Mouse (Mus musculus) forebrain, embryonic 15.5 days (tissue): ENCODE results near the gene Il1rapl1. TPM values are rescaled to one million over a fixed set of nuclear protein-coding genes. Genes with fewer than 3 reads are reported as not detected.

Source experiments
- ATAC-seq: fragments of 200-750 bp; cut with Nextera tagmentation; replicated peaks from 2 replicates; pipeline ENCODE4 v1.8.0; 2017; ENCODE audit warnings: mild to moderate bottlenecking, moderate TSS enrichment, moderate library complexity
- H3K27ac ChIP-seq: fragments of 300-500 bp; sonication (generic); replicated peaks from 2 replicates; pipeline ENCODE4 v1.5.1; 2015; ENCODE audit warnings: mild to moderate bottlenecking, inconsistent platforms
- H3K27me3 ChIP-seq: fragments of 300-500 bp; sonication (generic); 2 replicates; pipeline ENCODE4 v1.6.1; 2015; ENCODE audit warnings: inconsistent platforms
- H3K36me3 ChIP-seq: fragments of 300-500 bp; sonication (generic); 2 replicates; pipeline ENCODE4 v1.6.1; 2015; ENCODE audit warnings: mild to moderate bottlenecking, inconsistent platforms
- H3K4me1 ChIP-seq: fragments of 300-500 bp; sonication (generic); 2 replicates; pipeline ENCODE4 v1.6.1; 2015; ENCODE audit warnings: inconsistent platforms
- H3K4me2 ChIP-seq: fragments of 300-500 bp; sonication (generic); replicated peaks from 2 replicates; pipeline ENCODE4 v1.6.1; 2015; ENCODE audit warnings: mild to moderate bottlenecking, inconsistent platforms
- H3K4me3 ChIP-seq: fragments of 300-500 bp; sonication (generic); 2 replicates; pipeline ENCODE4 v1.5.1; 2015; ENCODE audit warnings: mild to moderate bottlenecking, inconsistent platforms
- H3K9ac ChIP-seq: fragments of 300-500 bp; sonication (generic); replicated peaks from 2 replicates; pipeline ENCODE4 v1.6.1; 2015; ENCODE audit warnings: mild to moderate bottlenecking, inconsistent platforms
- H3K9me3 ChIP-seq: fragments of 300-500 bp; sonication (generic); 2 replicates; pipeline ENCODE4 v1.6.1; 2016; ENCODE audit warnings: inconsistent platforms
- WGBS: fragments of 180-500 bp; shearing (Covaris S2); methylation state at CpG from one replicate; pipeline ENCODE4 v1.1.7; 2015; ENCODE audit warnings: mixed read lengths; 5-methylcytosine and 5-hydroxymethylcytosine counted together
- polyA plus RNA-seq: library from polyadenylated mRNA; unstranded; fragments of >200 nt; fragmentation: Nextera tagmentation; extraction: Ambion mirVana; gene quantifications from 2 replicates; pipeline ENCODE4 v1.2.1, GENCODE M21; 2015

The Il1rapl1 gene
- polyA plus RNA-seq, 1 experiment from 2014 or later: 3.4 TPM

DNA sequence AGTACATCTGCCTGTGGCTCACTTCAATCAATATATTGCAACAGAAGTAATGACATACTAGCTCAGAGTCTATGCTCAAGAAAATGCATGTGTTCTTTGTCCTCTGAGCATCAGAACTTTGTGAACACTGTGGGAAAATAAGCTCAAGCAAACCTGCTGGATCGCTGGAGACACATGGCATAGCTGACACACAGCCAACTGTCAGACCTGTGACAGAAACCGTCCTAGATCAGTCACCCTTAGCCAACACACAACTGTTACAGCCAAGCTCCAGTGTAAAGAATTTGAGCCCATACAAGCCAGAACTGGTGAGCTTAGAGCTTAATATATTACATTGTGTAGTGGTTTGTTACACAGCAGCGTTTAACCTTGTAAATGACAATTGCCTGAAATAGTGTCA lies 45.1 kb downstream of the Il1rapl1 start:
- no peak overlapping the region for H3K27ac ChIP-seq
- H3K9me3 ChIP-seq: no peaks in the 10 kb centered on the region
- no peaks in the 10 kb centered on the region for H3K36me3 ChIP-seq
- no peaks in the 10 kb centered on the region for H3K4me1 ChIP-seq
- WGBS: 61% methylated on average over 3 of the region's 3 CpGs
- H3K27me3 ChIP-seq: no peaks in the 10 kb centered on the region
- no peak overlapping the region for H3K9ac ChIP-seq
- no peak overlapping the region for H3K4me3 ChIP-seq
- no peak overlapping the region for H3K4me2 ChIP-seq
- no peak for ATAC-seq

DNA sequence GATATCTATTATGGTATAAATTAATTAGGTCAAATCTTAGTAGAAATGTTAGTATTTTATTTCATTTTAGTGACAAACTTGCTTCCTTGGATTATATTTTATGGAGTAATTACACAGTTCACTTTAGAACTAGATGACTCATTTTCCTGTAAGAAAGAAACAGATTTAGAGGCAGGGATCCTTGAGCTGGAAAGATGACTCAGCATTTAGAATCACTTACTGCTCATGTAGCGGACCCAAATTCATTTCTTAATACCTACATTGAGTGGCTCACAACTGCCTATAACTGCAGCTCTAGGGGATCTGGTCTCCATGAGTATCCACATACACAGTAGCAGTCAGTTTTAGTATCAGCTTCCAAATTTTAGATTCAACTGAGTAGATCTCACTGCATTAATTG lies 71.9 kb downstream of the Il1rapl1 start:
- no peak overlapping the region for H3K27ac ChIP-seq
- no peak overlapping the region for H3K9ac ChIP-seq
- no peak overlapping the region for H3K4me2 ChIP-seq
- H3K4me1 ChIP-seq: no peaks in the 10 kb centered on the region
- no peak for ATAC-seq
- 90% methylated on average over 1 of the region's 1 CpGs for WGBS
- no peaks in the 10 kb centered on the region for H3K36me3 ChIP-seq
- no peaks in the 10 kb centered on the region for H3K27me3 ChIP-seq
- H3K9me3 ChIP-seq: no peaks in the 10 kb centered on the region
- H3K4me3 ChIP-seq: no peak overlapping the region

DNA sequence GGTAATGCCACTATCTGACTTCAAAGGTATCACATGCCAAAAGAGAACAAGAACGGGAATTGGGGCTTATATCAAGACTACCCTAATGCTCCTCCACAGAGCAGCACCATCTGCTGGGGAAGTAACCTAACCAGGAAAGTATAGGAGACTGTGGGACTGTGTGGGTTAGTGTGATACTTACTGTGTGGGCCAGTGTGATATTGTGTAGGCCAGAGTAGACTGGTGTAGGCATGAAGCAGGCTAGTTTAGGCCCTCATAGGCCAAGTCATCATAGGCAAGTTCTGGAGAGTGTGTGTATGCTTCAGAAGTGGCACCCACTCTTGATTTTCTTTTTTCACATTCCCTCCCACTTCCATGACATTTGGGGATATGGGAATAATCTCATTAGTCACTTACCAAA lies 76.5 kb downstream of the Il1rapl1 start:
- H3K27me3 ChIP-seq: no peaks in the 10 kb centered on the region
- H3K4me1 ChIP-seq: no peaks in the 10 kb centered on the region
- no peaks in the 10 kb centered on the region for H3K9me3 ChIP-seq
- H3K4me3 ChIP-seq: no peak overlapping the region
- H3K4me2 ChIP-seq: no peak overlapping the region
- H3K36me3 ChIP-seq: no peaks in the 10 kb centered on the region
- H3K9ac ChIP-seq: no peak overlapping the region
- no peak for ATAC-seq
- no peak overlapping the region for H3K27ac ChIP-seq
- 56% methylated on average over 1 of the region's 1 CpGs for WGBS

DNA sequence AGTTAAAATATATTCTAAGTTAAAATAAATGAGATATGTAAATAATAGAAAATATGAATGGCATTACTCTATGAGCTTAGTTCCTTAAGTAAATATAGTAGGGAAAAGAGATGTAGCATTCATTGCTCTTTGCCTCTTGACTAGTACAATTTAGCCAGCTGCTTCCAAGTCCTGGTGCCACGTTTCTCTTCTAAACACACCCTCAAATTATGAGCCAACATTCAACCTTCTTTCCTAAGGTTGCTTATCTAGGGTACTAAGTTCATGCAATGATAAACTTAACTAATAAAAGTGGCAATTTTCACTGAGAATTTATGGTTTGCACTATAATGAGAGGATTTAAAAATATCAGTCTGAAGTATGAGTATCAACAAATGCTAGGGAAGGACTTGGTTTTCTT lies 218.3 kb downstream of the Il1rapl1 start:
- WGBS: 76% methylated on average over 1 of the region's 1 CpGs
- H3K9me3 ChIP-seq: no peaks in the 10 kb centered on the region
- H3K9ac ChIP-seq: no peak overlapping the region
- no peak for ATAC-seq
- no peaks in the 10 kb centered on the region for H3K36me3 ChIP-seq
- no peak overlapping the region for H3K4me2 ChIP-seq
- H3K27me3 ChIP-seq: no peaks in the 10 kb centered on the region
- no peak overlapping the region for H3K27ac ChIP-seq
- no peak overlapping the region for H3K4me3 ChIP-seq
- no peaks in the 10 kb centered on the region for H3K4me1 ChIP-seq

DNA sequence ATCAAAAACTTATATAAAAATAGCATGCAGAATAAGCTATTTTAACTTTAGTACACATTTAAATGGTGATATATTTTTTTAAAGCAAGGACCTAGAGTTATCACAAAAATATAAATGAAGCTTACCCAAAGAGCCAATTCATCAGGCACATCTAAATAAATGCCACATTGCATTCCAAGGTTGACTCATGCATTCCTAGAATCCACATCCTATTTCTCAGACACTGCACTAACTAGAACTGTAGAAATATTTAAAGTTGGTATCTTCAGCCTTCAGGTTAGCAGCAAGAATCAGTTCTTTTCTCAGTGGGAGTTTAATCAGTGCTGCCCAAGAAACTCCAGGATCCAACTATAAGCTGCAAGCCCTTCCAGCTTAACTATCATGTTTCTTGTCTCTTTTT lies 223.5 kb downstream of the Il1rapl1 start:
- no peaks in the 10 kb centered on the region for H3K27me3 ChIP-seq
- H3K27ac ChIP-seq: no peak overlapping the region
- no peak overlapping the region for H3K4me2 ChIP-seq
- H3K9me3 ChIP-seq: no peaks in the 10 kb centered on the region
- no peak overlapping the region for H3K4me3 ChIP-seq
- H3K36me3 ChIP-seq: no peaks in the 10 kb centered on the region
- H3K9ac ChIP-seq: no peak overlapping the region
- no peaks in the 10 kb centered on the region for H3K4me1 ChIP-seq
- no peak for ATAC-seq

DNA sequence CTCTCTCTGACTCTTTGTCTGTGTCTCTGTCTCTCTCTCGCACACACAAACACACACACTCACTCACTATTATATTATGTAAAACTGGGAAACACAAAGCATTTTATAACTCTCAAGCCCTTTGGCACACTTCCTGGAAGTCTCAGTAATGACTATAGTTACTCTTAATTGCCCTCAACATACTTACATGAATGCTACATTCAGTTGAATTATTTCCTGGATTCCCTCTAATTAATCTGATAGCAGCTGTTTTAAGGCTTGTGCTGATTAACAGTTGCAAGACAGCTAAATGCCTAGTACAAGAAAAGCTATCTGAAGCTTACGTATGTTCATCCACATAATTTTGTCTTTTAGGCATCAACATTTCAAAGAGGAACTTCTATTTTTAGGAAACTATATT lies 261.3 kb downstream of the Il1rapl1 start:
- H3K9ac ChIP-seq: no peak overlapping the region
- WGBS: 41% methylated on average over 2 of the region's 2 CpGs
- ATAC-seq: peak; percentile 68; the same call in 1 of the 2 replicates
- H3K36me3 ChIP-seq: no peaks in the 10 kb centered on the region
- H3K27me3 ChIP-seq: no peaks in the 10 kb centered on the region
- H3K4me2 ChIP-seq: no peak overlapping the region
- no peak overlapping the region for H3K4me3 ChIP-seq
- H3K4me1 ChIP-seq: no peaks in the 10 kb centered on the region
- no peak overlapping the region for H3K27ac ChIP-seq
- no peaks in the 10 kb centered on the region for H3K9me3 ChIP-seq

DNA sequence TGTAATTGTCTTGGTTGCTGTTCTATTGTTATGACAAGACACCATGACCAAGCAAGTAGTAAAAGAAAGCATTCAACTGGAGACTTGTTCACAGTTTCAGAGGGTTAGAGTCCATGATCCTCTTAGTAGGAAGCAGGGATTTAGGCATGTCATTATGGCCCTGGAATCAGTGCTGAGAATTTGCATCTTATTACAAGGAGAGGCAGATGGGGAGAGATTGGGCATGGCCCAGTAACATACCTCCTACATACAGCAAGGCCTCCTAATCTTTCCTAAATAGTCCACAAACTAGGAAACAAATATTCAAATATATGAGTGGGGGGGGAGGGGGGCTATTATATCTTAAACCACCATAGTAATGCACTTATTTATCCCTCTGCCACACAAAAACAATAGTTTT lies 301.6 kb downstream of the Il1rapl1 start:
- H3K36me3 ChIP-seq: no peaks in the 10 kb centered on the region
- H3K27me3 ChIP-seq: no peaks in the 10 kb centered on the region
- H3K9ac ChIP-seq: no peak overlapping the region
- ATAC-seq: no peak
- no peak overlapping the region for H3K27ac ChIP-seq
- no peak overlapping the region for H3K4me2 ChIP-seq
- no peaks in the 10 kb centered on the region for H3K4me1 ChIP-seq
- H3K4me3 ChIP-seq: no peak overlapping the region
- H3K9me3 ChIP-seq: no peaks in the 10 kb centered on the region

DNA sequence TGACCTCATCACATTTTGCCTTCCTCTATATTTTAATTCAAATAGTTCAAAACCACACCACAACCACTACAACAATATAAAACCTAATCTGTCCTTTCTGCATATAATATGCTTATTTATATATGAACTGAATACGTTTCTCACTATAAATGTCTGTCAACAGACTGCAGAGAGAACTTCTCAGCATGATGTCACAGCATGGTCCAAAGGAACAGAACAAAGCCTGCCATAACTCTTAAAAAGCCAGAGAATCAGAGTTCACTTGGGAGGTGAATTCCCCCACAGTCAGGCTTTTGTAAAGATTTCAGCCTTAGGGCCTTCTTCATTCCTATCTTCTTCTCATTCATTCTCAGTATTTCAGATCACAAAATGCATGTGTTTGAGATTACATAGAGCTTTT lies 307.7 kb downstream of the Il1rapl1 start:
- Histone ChIP-seq H3K27me3 (no peaks in the 10 kb centered on the region), H3K4me2 (no peak overlapping the region), H3K36me3 (no peaks in the 10 kb centered on the region), H3K9me3 (no peaks in the 10 kb centered on the region), H3K27ac (no peak overlapping the region), H3K9ac (no peak overlapping the region), H3K4me1 (no peaks in the 10 kb centered on the region), H3K4me3 (no peak overlapping the region)
- 31% methylated on average over 1 of the region's 1 CpGs for WGBS
- ATAC-seq: no peak

DNA sequence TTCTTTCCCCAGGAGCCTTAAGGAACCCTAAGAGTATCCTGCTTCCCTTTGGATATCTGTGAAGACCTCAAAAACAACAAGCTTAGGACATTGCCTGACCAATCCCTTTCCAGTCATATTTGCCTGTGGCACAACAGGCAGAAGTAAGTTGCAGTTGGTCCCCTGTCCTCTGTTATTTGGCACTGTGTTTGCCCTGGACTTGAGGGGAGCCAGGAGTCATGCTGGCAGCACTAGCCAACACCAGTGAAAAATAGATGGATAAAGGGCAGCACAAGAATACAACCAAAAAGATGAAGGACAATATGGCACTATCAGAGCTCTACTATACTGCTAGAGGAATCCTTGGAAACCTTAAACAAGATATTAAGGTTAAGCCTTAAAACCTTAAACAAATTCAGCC lies 322.4 kb downstream of the Il1rapl1 start:
- no peaks in the 10 kb centered on the region for H3K4me1 ChIP-seq
- H3K36me3 ChIP-seq: no peaks in the 10 kb centered on the region
- H3K4me3 ChIP-seq: no peak overlapping the region
- no peak for ATAC-seq
- H3K9ac ChIP-seq: no peak overlapping the region
- H3K27me3 ChIP-seq: no peaks in the 10 kb centered on the region
- H3K4me2 ChIP-seq: no peak overlapping the region
- H3K27ac ChIP-seq: no peak overlapping the region
- H3K9me3 ChIP-seq: no peaks in the 10 kb centered on the region

DNA sequence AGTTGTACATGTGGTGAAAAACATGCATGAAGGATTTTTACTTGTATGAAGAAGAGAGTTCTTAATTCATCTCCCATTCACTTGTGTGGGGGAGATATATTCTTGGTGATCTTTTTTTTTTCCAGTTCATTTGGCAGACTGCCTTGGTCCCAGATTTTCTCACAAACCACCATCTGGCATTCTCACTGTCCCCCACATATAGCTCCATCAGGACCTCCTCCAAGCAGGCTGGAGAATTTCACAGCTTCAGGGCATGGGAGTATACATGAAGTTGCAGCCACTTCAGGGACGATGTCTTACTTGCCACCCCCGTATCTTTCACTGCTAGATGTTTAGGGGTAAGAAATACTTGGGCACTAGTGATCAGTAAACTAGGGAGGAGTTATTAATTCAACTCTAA lies 404.9 kb downstream of the Il1rapl1 start:
- Histone ChIP-seq H3K4me2 (no peak overlapping the region), H3K27me3 (no peaks in the 10 kb centered on the region), H3K9ac (no peak overlapping the region), H3K27ac (no peak overlapping the region), H3K4me1 (no peaks in the 10 kb centered on the region), H3K9me3 (no peaks in the 10 kb centered on the region), H3K36me3 (no peaks in the 10 kb centered on the region), H3K4me3 (no peak overlapping the region)
- WGBS: 68% methylated on average over 2 of the region's 2 CpGs
- peak; percentile 55; the same call in 1 of the 2 replicates for ATAC-seq

DNA sequence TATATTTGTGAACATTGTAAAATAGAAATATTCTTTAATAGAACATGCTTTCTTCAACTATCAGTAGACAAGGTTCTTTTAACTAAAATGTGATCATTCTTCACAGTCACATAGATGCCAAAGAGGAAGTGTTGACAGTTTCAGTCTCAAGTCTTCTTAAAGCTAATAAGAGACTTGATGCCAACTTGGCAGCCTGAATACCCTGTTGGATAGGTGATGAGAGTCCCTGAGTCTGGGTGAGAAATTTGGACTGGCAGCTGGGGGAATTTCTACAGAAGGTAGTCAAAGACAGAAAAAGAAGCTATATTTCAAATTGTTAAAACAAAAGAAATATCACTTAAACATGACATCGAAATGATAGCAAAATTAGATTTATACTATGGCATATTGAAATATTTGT lies 451.6 kb downstream of the Il1rapl1 start:
- ATAC-seq: no peak
- H3K36me3 ChIP-seq: no peaks in the 10 kb centered on the region
- H3K9ac ChIP-seq: no peak overlapping the region
- no peaks in the 10 kb centered on the region for H3K4me1 ChIP-seq
- H3K9me3 ChIP-seq: no peaks in the 10 kb centered on the region
- no peak overlapping the region for H3K4me3 ChIP-seq
- 76% methylated on average over 1 of the region's 1 CpGs for whole genome bisulfite sequencing
- H3K27ac ChIP-seq: no peak overlapping the region
- no peak overlapping the region for H3K4me2 ChIP-seq
- H3K27me3 ChIP-seq: no peaks in the 10 kb centered on the region

DNA sequence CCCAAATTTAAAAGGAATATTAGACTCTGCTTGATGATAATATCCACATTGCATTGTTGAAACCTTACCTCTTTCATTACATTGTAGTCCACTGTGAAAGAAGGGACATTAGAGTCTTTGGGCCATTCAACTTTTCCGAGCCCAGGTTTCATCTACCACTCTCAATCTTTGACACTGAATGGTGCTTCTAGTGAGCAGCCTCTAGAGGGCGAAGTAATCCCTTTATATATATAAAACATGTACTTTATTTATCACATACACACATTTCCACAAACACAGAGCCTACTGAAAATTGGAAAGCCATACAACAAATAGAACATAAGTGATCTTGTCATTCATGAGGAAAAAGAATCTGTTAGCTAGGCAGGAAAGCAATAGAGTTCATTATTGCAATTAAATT lies 459.8 kb downstream of the Il1rapl1 start:
- ATAC-seq: no peak
- no peaks in the 10 kb centered on the region for H3K9me3 ChIP-seq
- WGBS: 36% methylated on average over 2 of the region's 2 CpGs
- H3K4me1 ChIP-seq: no peaks in the 10 kb centered on the region
- H3K36me3 ChIP-seq: no peaks in the 10 kb centered on the region
- no peak overlapping the region for H3K4me2 ChIP-seq
- H3K27ac ChIP-seq: no peak overlapping the region
- no peaks in the 10 kb centered on the region for H3K27me3 ChIP-seq
- no peak overlapping the region for H3K9ac ChIP-seq
- no peak overlapping the region for H3K4me3 ChIP-seq

DNA sequence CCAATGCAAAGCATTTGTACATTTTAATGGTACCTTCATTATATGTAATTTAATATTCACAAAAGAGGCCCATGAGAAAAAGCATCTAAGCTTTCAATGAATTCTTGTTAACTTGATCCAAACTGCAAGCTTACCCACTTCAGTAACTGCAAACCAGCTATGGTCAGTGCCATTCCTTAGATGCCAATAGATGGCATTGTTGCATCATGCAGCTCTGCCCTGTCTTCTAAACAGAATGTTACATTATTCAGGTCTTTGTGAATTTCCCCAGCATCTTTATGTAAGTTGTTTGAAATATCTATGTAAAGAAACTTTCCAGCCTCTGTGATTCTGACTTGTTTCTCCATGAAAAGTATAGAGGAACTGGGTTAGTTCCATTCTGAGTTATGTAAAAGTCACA lies 514.5 kb downstream of the Il1rapl1 start:
- H3K27me3 ChIP-seq: no peaks in the 10 kb centered on the region
- no peak for ATAC-seq
- H3K27ac ChIP-seq: no peak overlapping the region

DNA sequence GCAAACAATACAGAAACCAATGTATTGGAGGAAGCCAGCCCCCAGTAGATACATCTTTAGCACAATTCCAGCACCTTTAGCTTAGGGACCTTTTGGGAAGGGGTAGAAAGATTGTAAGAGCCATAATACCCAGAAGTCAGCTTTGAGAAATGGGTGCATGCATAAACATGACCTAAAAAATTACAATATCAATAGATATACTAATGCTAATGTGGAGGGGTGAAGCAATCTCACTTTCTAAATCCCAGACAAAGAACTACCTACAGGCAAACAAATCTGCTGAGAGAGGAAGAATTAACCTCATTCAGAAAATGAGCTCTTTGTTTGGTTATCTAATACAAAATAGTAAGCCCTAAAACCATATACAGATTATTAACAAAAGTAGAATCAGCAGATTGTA lies 607.4 kb downstream of the Il1rapl1 start:
- Histone ChIP-seq H3K27me3 (no peaks in the 10 kb centered on the region), H3K9ac (no peak overlapping the region), H3K4me3 (no peak overlapping the region), H3K4me2 (no peak overlapping the region), H3K36me3 (no peaks in the 10 kb centered on the region), H3K9me3 (no peaks in the 10 kb centered on the region), H3K4me1 (no peaks in the 10 kb centered on the region), H3K27ac (no peak overlapping the region)
- ATAC-seq: no peak

More for the DNA sequence above, 514.5 kb downstream of the Il1rapl1 start:
- H3K4me3 ChIP-seq: no peak overlapping the region
- H3K4me1 ChIP-seq: no peaks in the 10 kb centered on the region
- no peaks in the 10 kb centered on the region for H3K9me3 ChIP-seq
- H3K36me3 ChIP-seq: no peaks in the 10 kb centered on the region
- no peak overlapping the region for H3K9ac ChIP-seq
- no peak overlapping the region for H3K4me2 ChIP-seq
